Mouse (Mus musculus) embryonic facial prominence, embryonic 11.5 days (tissue): ENCODE measurements around the gene Ankmy1. TPM values are rescaled to one million over a fixed set of nuclear protein-coding genes. Genes with fewer than 3 reads are reported as not detected.

Source experiments
- ATAC-seq: fragments of 200-750 bp; cut with Nextera tagmentation; replicated peaks from 2 replicates; pipeline ENCODE4 v1.8.0; 2017; ENCODE audit warnings: low read depth; ENCODE audit not compliant: insufficient number of reproducible peaks, low FRiP score, low TSS enrichment
- DNase-seq: peaks from one replicate; pipeline ENCODE4 v3.0.0-alpha.2; 2015; ENCODE audit warnings: low spot score
- H3K27ac ChIP-seq: fragments of 300-500 bp; sonication (generic); replicated peaks from 2 replicates; pipeline ENCODE4 v1.5.1; 2014; ENCODE audit warnings: mild to moderate bottlenecking, low read depth, low read length, control low read depth
- H3K27me3 ChIP-seq: fragments of 300-500 bp; sonication (generic); 2 replicates; pipeline ENCODE4 v1.6.1; 2014; ENCODE audit warnings: mild to moderate bottlenecking, low read length, moderate library complexity, mixed read lengths; ENCODE audit not compliant: control insufficient read depth, insufficient read depth
- H3K36me3 ChIP-seq: fragments of 300-500 bp; sonication (generic); replicated peaks from 2 replicates; pipeline ENCODE4 v1.6.1; 2014; ENCODE audit warnings: low read depth, mild to moderate bottlenecking, low read length, moderate library complexity, mixed read lengths; ENCODE audit not compliant: control insufficient read depth, insufficient read depth
- H3K4me1 ChIP-seq: fragments of 300-500 bp; sonication (generic); 2 replicates; pipeline ENCODE4 v1.6.1; 2014; ENCODE audit warnings: low read length, mixed read lengths; ENCODE audit not compliant: control insufficient read depth, insufficient read depth
- H3K4me2 ChIP-seq: fragments of 300-500 bp; sonication (generic); 2 replicates; pipeline ENCODE4 v1.6.1; 2014; ENCODE audit warnings: low read depth, mild to moderate bottlenecking, control low read depth, low read length, moderate library complexity
- H3K4me3 ChIP-seq: fragments of 300-500 bp; sonication (generic); 2 replicates; pipeline ENCODE4 v1.5.1; 2014; ENCODE audit warnings: low read depth, low read length, control low read depth
- H3K9ac ChIP-seq: fragments of 300-500 bp; sonication (generic); replicated peaks from 2 replicates; pipeline ENCODE4 v1.6.1; 2014; ENCODE audit warnings: mild to moderate bottlenecking, control low read depth, low read length
- H3K9me3 ChIP-seq: fragments of 300-500 bp; sonication (generic); replicated peaks from 2 replicates; pipeline ENCODE4 v1.6.1; 2016; ENCODE audit warnings: mild to moderate bottlenecking, low read length, inconsistent platforms, mixed read lengths; ENCODE audit not compliant: control insufficient read depth
- WGBS: fragments of 180-500 bp; shearing (Covaris S2); extraction: QIAGEN DNeasy Blood & Tissue Kit; methylation state at CpG from one replicate; pipeline ENCODE4 v1.1.7; 2014; 5-methylcytosine and 5-hydroxymethylcytosine counted together
- polyA plus RNA-seq: library from polyadenylated mRNA; unstranded; fragments of >200 nt; fragmentation: Nextera tagmentation; extraction: Ambion mirVana; gene quantifications from 2 replicates; pipeline ENCODE4 v1.2.1, GENCODE M21; 2014

Ankmy1 gene
- polyA plus RNA-seq, 1 experiment from 2014 or later: 0.67 TPM

DNA sequence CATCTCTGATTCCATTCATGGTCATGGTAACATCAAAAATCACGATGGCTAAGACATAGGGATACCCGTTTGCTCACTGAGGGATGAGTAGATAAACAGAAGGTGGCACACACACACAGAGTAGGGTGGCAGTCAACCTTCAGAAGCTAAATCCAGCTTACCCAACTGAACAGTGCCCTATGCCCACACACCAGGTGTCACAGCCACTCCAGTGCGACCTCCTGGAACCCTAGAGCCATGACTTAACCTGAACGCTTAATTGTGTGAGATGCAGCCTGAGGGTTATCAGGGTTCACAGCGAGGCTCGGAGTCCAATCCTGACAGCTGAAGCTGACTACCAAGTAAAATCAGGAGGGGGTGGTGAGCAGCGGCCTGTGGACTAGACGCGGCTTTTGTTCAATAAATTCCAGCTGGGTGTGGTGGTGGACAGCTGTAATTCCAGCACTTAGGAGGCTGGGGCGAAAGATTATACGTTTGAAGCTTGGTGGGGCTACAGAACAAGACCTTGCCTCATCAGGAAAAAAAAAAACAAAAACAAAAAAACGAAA, 25.2 kb downstream of the Ankmy1 start:
- Histone ChIP-seq H3K9ac (no peak overlapping the region), H3K27ac (no peak overlapping the region), H3K4me2 (no peak overlapping the region), H3K36me3 (no peaks in the 10 kb centered on the region), H3K9me3 (no peaks in the 10 kb centered on the region), H3K4me1 (no peaks in the 10 kb centered on the region), H3K27me3 (no peaks in the 10 kb centered on the region), H3K4me3 (no peak overlapping the region)
- ATAC-seq (no peak), DNase-seq (no peak)
- 59% methylated on average over 12 of the region's 12 CpGs for WGBS

DNA sequence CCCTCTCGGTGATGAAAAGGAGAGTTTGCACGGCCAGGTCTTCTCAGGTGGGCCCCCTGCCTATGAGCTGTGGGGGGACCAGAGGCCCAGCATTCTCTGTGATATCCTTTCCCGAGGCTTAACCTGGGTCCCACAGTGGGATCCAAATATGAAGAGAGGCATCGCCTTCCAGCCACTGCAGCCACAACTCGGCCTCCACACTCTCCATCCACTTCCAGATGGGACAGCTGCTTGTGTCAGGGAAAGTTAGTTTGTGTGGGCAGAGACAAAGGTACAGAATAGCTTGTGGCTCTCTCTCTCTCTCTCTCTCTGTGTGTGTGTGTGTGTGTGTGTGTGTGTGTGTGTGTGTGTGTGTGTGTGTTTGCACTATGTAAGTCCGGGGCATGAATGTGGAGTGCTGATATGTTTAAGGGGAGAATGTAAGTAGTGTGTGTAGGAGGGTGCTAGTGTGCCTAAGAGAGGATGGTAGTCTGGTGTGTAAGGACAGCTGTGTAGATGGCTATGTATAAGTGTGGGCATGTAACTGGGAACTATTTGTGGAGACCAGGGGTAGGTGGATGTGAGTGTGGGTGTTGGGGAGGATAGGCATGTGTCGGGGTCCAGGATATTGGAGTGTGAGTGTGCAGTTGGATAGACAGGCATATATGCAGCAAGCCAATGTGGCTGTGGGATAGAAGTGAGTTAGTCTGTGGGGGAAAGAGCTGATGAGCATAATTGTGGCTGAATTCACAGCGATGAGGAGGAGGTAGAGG, 27.2 kb downstream of the Ankmy1 start:
- no peaks in the 10 kb centered on the region for H3K4me1 ChIP-seq
- H3K27me3 ChIP-seq: no peaks in the 10 kb centered on the region
- H3K27ac ChIP-seq: no peak overlapping the region
- no peak overlapping the region for H3K4me2 ChIP-seq
- H3K4me3 ChIP-seq: no peak overlapping the region
- 82% methylated on average over 8 of the region's 8 CpGs for WGBS
- no peak overlapping the region for H3K9ac ChIP-seq
- no peaks in the 10 kb centered on the region for H3K36me3 ChIP-seq
- ATAC-seq (no peak), DNase-seq (no peak)
- H3K9me3 ChIP-seq: no peaks in the 10 kb centered on the region

DNA sequence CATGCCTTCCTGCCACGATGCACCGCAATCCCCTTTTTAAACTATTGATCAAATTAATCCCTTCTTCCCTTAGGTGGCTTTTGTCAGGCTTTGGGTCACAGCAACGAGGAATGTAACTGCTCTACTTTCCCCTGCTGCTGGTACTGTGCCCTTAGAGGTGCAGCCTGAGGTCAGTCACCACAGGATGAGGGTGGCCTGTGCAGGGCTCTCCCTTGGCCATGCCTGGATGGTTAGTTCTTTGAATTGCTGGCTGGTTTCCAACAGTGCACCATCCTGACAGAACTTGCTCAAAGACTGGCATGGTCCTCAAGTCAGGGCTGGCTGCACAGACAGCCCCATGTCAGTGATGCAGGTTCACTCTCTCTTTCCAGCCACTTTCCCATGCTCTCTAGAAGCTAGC, 28.7 kb downstream of the Ankmy1 start:
- H3K9ac ChIP-seq: no peak overlapping the region
- DNase-seq (no peak), ATAC-seq (no peak)
- H3K9me3 ChIP-seq: no peaks in the 10 kb centered on the region
- H3K4me2 ChIP-seq: no peak overlapping the region
- no peak overlapping the region for H3K4me3 ChIP-seq
- no peaks in the 10 kb centered on the region for H3K27me3 ChIP-seq
- no peaks in the 10 kb centered on the region for H3K4me1 ChIP-seq
- 66% methylated on average over 3 of the region's 3 CpGs for WGBS
- no peak overlapping the region for H3K27ac ChIP-seq
- no peaks in the 10 kb centered on the region for H3K36me3 ChIP-seq

DNA sequence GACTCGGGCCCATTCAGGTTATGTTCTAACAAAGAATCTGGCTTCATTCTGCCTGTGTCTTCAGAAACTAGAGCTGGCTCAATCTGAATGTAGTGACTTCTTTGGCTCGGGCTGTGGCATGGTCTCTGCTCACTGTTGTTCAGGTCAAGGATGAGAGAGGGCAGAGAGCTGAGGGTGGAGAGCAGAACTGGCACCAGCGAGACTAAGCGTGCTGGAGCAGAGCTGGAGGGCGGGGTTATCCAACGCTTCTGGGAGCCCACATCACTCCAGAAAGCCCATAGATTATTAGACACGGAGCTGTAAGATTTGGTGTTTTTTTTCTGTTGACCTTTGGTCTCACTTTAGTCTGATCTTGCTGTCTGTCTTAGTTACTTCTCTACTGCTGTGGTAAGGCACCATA, 30.0 kb downstream of the Ankmy1 start:
- Histone ChIP-seq H3K4me2 (no peak overlapping the region), H3K36me3 (no peaks in the 10 kb centered on the region), H3K4me3 (no peak overlapping the region), H3K9me3 (no peaks in the 10 kb centered on the region), H3K4me1 (no peaks in the 10 kb centered on the region), H3K9ac (no peak overlapping the region), H3K27ac (no peak overlapping the region), H3K27me3 (no peaks in the 10 kb centered on the region)
- DNase-seq: no peak
- no peak for ATAC-seq
- 81% methylated on average over 7 of the region's 7 CpGs for WGBS

DNA sequence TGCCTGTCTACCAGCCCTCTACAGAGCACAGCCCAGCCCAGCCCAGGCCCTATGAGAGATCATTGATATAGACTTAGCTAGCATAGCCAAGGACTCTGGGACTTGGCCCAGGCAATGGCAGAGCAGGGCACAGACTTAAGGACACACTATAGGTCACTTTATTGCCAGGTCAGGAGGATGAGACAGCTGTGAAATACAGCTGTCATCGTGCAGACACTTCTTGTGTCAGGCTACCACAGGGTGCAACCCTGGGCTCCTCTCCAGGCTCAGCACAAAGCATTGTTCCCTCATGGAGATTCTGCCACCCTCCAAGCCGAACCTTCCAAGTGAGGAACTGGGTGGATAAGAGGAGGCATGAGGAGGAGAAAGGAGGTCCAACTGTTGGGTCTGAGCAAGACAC, 32.7 kb downstream of the Ankmy1 start:
- ATAC-seq: no peak
- no peak for DNase-seq

DNA sequence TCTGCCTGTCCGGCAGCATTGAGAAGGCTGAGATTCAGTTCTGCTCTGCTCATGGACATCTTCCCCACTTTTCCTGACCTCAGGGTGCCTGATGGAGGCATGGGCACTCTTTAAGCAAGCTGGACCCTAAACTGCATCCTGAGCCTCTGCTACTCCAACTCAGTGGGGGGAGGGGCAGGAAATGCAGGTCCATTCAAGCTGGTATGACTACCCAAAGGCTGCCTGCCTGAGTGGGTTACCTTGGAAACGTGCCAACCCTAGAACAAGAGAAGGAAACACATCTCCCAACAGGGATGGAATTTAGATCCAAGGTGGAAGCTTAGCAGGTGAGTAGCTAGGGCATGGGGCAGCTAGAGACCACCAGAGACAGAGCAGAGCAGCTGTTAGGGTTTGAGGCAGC, 36.5 kb downstream of the Ankmy1 start:
- Histone ChIP-seq H3K27ac (no peak overlapping the region), H3K27me3 (no peaks in the 10 kb centered on the region), H3K9ac (no peak overlapping the region), H3K4me2 (no peak overlapping the region), H3K4me3 (no peak overlapping the region), H3K36me3 (no peaks in the 10 kb centered on the region), H3K4me1 (no peaks in the 10 kb centered on the region), H3K9me3 (no peaks in the 10 kb centered on the region)
- DNase-seq (no peak), ATAC-seq (no peak)
- WGBS: 70% methylated on average over 2 of the region's 2 CpGs

More for the DNA sequence above, 32.7 kb downstream of the Ankmy1 start:
- H3K36me3 ChIP-seq: no peaks in the 10 kb centered on the region
- H3K4me2 ChIP-seq: no peak overlapping the region
- H3K4me1 ChIP-seq: no peaks in the 10 kb centered on the region
- no peaks in the 10 kb centered on the region for H3K27me3 ChIP-seq
- WGBS: 74% methylated on average over 2 of the region's 2 CpGs
- H3K9me3 ChIP-seq: no peaks in the 10 kb centered on the region
- no peak overlapping the region for H3K4me3 ChIP-seq
- no peak overlapping the region for H3K27ac ChIP-seq
- no peak overlapping the region for H3K9ac ChIP-seq

DNA sequence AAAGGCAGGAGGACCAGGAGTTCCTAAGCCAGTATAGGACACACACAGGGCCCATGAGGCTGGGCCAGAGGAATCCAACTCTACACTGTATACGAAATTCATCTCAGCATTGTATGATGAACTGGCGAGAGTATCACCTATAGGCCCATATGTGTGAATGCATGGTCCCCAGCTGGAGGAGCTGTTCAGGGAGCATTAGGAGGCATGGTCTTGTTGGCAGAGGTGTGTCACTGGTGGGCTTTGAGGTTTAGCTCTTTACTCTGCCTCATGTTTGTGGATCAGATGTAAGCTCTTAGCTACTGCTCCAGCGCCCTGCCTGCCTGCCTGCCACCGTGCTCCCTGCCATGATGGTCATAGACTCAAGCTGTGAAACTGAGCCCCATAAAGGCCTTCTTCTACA, 39.4 kb downstream of the Ankmy1 start:
- Histone ChIP-seq H3K9me3 (no peaks in the 10 kb centered on the region), H3K4me3 (no peak overlapping the region), H3K4me2 (no peak overlapping the region), H3K27me3 (no peaks in the 10 kb centered on the region), H3K27ac (no peak overlapping the region), H3K4me1 (no peaks in the 10 kb centered on the region), H3K36me3 (no peaks in the 10 kb centered on the region), H3K9ac (no peak overlapping the region)
- WGBS: 87% methylated on average over 4 of the region's 4 CpGs
- no peak for ATAC-seq
- DNase-seq: no peak

DNA sequence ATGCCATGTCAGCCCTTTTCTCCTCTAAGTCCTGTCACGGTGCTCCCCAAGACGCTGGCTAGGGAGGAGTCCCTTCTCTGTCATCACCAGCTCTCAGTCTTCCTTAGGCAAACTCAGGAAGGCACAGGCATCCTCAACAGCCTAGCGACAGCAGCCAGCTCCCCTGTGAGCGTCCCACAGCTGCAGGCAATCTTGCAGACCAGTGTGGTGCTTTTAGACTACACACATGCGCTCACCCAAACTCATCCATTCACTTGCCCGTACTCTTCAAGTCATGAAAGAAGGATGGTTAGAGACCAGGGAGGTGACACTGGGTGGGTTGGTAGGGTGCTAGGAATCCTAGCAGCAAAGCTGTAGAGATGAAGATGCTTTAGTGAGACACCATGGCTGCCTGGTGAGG, 41.2 kb downstream of the Ankmy1 start:
- Histone ChIP-seq H3K27me3 (no peaks in the 10 kb centered on the region), H3K9me3 (no peaks in the 10 kb centered on the region), H3K4me3 (no peak overlapping the region), H3K4me2 (no peak overlapping the region), H3K4me1 (no peaks in the 10 kb centered on the region), H3K36me3 (peaks cover 4% of the 10 kb centered on the region), H3K27ac (no peak overlapping the region), H3K9ac (no peak overlapping the region)
- ATAC-seq (no peak), DNase-seq (no peak)
- WGBS: 66% methylated on average over 6 of the region's 6 CpGs
